Mouse (Mus musculus): ENCODE results near the gene Sycn.

DNA sequence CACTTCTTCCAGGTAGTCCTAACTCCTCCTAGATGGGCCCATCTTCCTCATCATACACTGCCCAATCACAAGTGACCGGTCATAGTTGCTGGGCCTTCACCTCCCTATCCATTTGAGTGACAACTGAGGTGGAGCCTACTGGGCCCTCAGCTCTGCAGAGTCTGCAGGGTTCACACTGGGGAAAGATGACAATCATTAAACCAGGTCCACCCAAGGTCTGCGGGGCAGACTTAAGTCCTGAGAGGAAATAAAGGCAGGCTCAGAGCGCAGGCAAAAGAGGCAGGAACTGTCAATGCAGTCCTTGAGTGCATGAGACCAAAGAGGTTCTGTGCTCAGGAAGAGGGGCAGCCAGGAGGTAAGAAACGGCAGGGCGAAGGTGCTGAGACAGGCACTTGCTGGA is 32.0 kb downstream of the Sycn start:
- TF ChIP-seq CTCF (IDR thresholded peaks at IDR 0.05; ENCODE audit: borderline replicate concordance, control insufficient read depth, extremely low read depth, insufficient read depth, low read length, poor library complexity): no peak
- no peak for TF ChIP-seq POLR2A (IDR thresholded peaks at IDR 0.05; ENCODE audit: control insufficient read depth, extremely low read depth, insufficient read depth, low read length, poor library complexity)

Measured in thymus, adult 2 months (tissue).